Mouse (Mus musculus) heart, postnatal 0 days (tissue): ENCODE measurements around the gene Dip2a.

Experiments used
- CTCF ChIP-seq: IDR thresholded peaks from 2 replicates; pipeline ENCODE4 v1.5.1; 2016; ENCODE audit warnings: antibody characterized with exemption, control low read depth, low read depth
- EP300 ChIP-seq: IDR thresholded peaks from 2 replicates; pipeline ENCODE4 v1.6.1; 2016; ENCODE audit warnings: antibody characterized with exemption, low read depth

GRCm38 (mm10) chr10:76293222-76293621 is 51.9 kb downstream of the Dip2a start:
- TF ChIP-seq CTCF (no peak), EP300 (no peak)
